ENCODE assay signal across 8 mouse cellular contexts in genomic region chr1:181017212-181017711, GRCm38 (mm10). TPM values are rescaled to one million over a fixed set of nuclear protein-coding genes. Genes with fewer than 3 reads are reported as not detected.
A peak's percentile ranks its signal among the peaks of the same experiment; 100 is the strongest.
DNase-seq lines count a peak whose midpoint lies in the region; ATAC-seq and TF ChIP-seq lines count a peak whose summit lies in the region.

No protein-coding gene starts in this region.

- WGBS in embryonic facial prominence, embryonic 10.5 days, result under 1% methylated on average over 22 of the region's 22 CpGs
- 0% methylated on average over 22 of the region's 22 CpGs for WGBS in intestine, postnatal 0 days
- 0% methylated on average over 22 of the region's 22 CpGs for WGBS in midbrain, embryonic 10.5 days

- peak; percentile 91 for DNase-seq in adrenal gland, postnatal 14 days
- DNase-seq in embryonic facial prominence, embryonic 10.5 days (ENCODE audit: low spot score), result peak; percentile 85
- DNase-seq in gastrocnemius, postnatal 4 days (ENCODE audit: low spot score in 2 of 2), result peak; percentile 58 to 78
- peak; percentile 62 to 66 for DNase-seq in left cerebral cortex, postnatal 36 days (ENCODE audit: low spot score in 2 of 2)
- peak; percentile 78 for DNase-seq in midbrain, embryonic 10.5 days (ENCODE audit: low spot score)
- peak; percentile 69 for DNase-seq in right cerebral cortex, postnatal 4 days
- peak; percentile 81 for DNase-seq in yolk sac, embryonic 10.5 days (ENCODE audit: low spot score)

- peak overlapping the region; percentile 23; the same call in 1 of the 2 replicates for H3K9ac ChIP-seq in intestine, postnatal 0 days (ENCODE audit: low read depth, low read length)

- peak overlapping the region; percentile 55 for H3K27ac ChIP-seq in embryonic facial prominence, embryonic 10.5 days (replicated peaks)
- H3K27ac ChIP-seq in intestine, postnatal 0 days (ENCODE audit: low read depth, low read length), result no peak overlapping the region
- H3K27ac ChIP-seq in midbrain, embryonic 10.5 days (replicated peaks), result peak overlapping the region; percentile 53; the same call in 1 of the 2 replicates

- H3K4me1 ChIP-seq in embryonic facial prominence, embryonic 10.5 days, result peaks cover 21% of the 10 kb centered on the region
- H3K4me1 ChIP-seq in intestine, postnatal 0 days (replicated peaks; ENCODE audit: control insufficient read depth, insufficient read depth, low read length), result 0 out of 2 replicates have a peak, but pooled peaks cover 3% of the 10 kb centered on the region
- peaks cover 23% of the 10 kb centered on the region for H3K4me1 ChIP-seq in midbrain, embryonic 10.5 days

- no peaks in the 10 kb centered on the region for H3K36me3 ChIP-seq in embryonic facial prominence, embryonic 10.5 days (replicated peaks)
- no peaks in the 10 kb centered on the region for H3K36me3 ChIP-seq in intestine, postnatal 0 days (ENCODE audit: control insufficient read depth, insufficient read depth)
- H3K36me3 ChIP-seq in midbrain, embryonic 10.5 days, result no peaks in the 10 kb centered on the region

- H3K4me2 ChIP-seq in intestine, postnatal 0 days (replicated peaks; ENCODE audit: low read depth), result peak overlapping the region; percentile 81

- peak; percentile 70 for ATAC-seq in intestine, postnatal 0 days

- peaks cover 34% of the 10 kb centered on the region for H3K27me3 ChIP-seq in embryonic facial prominence, embryonic 10.5 days (replicated peaks; ENCODE audit: low read depth, poor library complexity, severe bottlenecking)
- H3K27me3 ChIP-seq in intestine, postnatal 0 days (replicated peaks; ENCODE audit: control insufficient read depth, insufficient read depth, low read length), result no peaks in the 10 kb centered on the region
- H3K27me3 ChIP-seq in midbrain, embryonic 10.5 days (ENCODE audit: low read depth, poor library complexity, severe bottlenecking), result peaks cover 40% of the 10 kb centered on the region

- no peaks in the 10 kb centered on the region for H3K9me3 ChIP-seq in embryonic facial prominence, embryonic 10.5 days
- no peaks in the 10 kb centered on the region for H3K9me3 ChIP-seq in intestine, postnatal 0 days (ENCODE audit: control insufficient read depth)
- H3K9me3 ChIP-seq in midbrain, embryonic 10.5 days (replicated peaks), result no peaks in the 10 kb centered on the region

- H3K4me3 ChIP-seq in embryonic facial prominence, embryonic 10.5 days, result peak overlapping the region; percentile 70
- peak overlapping the region; percentile 43 for H3K4me3 ChIP-seq in intestine, postnatal 0 days (ENCODE audit: low read depth, low read length)
- H3K4me3 ChIP-seq in midbrain, embryonic 10.5 days, result peak overlapping the region; percentile 69

- intact Hi-C loops in left cerebral cortex, postnatal 36 days (cut with DNase I), result no loop called here

- 0 out of 2 replicates have a peak, but pooled peaks have one; percentile 3 for TF ChIP-seq CTCF in intestine, postnatal 0 days (IDR thresholded peaks at IDR 0.05; ENCODE audit: low read depth)

RNA-seq across cellular contexts. Expression of gene Ephx1, which starts 3.4 kb away (rescaled TPM):
- 57.9 and 71.2 TPM in 2 replicates for total RNA-seq in adrenal gland, postnatal 14 days (2021)
- 0.41 and 0.46 TPM in 2 replicates for polyA plus RNA-seq in embryonic facial prominence, embryonic 10.5 days (2016; fragmentation: Nextera tagmentation; extraction: Ambion mirVana)
- total RNA-seq in gastrocnemius, postnatal 4 days (2021), result 10 to 100 TPM; 29.3 to 31.4 TPM
- polyA plus RNA-seq in intestine, postnatal 0 days (2015; fragmentation: Nextera tagmentation; extraction: Ambion mirVana), result 4.3 and 4.9 TPM in 2 replicates
- total RNA-seq in left cerebral cortex, postnatal 36 days (2021), result 10 to 100 TPM; 30.2 to 31.6 TPM
- 0.86 and 0.94 TPM in 2 replicates for polyA plus RNA-seq in midbrain, embryonic 10.5 days (2016; fragmentation: Nextera tagmentation; extraction: Ambion mirVana)

RNA-seq across cellular contexts. Expression of gene 9130409I23Rik, which starts 33.8 kb away (rescaled TPM):
- total RNA-seq in adrenal gland, postnatal 14 days (2021), result 0.30 TPM in 1 of 2 replicates, not detected in the other
- polyA plus RNA-seq in embryonic facial prominence, embryonic 10.5 days (2016; fragmentation: Nextera tagmentation; extraction: Ambion mirVana), result not detected in 2 replicates
- not detected for total RNA-seq in gastrocnemius, postnatal 4 days (2021)
- polyA plus RNA-seq in intestine, postnatal 0 days (2015; fragmentation: Nextera tagmentation; extraction: Ambion mirVana), result 0.09 TPM in 1 of 2 replicates, not detected in the other
- total RNA-seq in left cerebral cortex, postnatal 36 days (2021), result not detected
- not detected in 2 replicates for polyA plus RNA-seq in midbrain, embryonic 10.5 days (2016; fragmentation: Nextera tagmentation; extraction: Ambion mirVana)
